Mouse (Mus musculus) bone marrow macrophage, adult 2 months (primary cell): ENCODE measurements around the gene Alx1.

Source experiments
- CTCF ChIP-seq: IDR thresholded peaks from 2 replicates; pipeline ENCODE4 v1.5.1; 2012; ENCODE audit warnings: low read depth, mild to moderate bottlenecking, low read length, moderate library complexity
- POLR2A ChIP-seq: IDR thresholded peaks from 2 replicates; pipeline ENCODE4 v1.6.1; 2012; ENCODE audit warnings: mild to moderate bottlenecking, low read depth, low read length, borderline replicate concordance

- no peak for TF ChIP-seq CTCF
- no peak for TF ChIP-seq POLR2A
Observed at GRCm38 (mm10) chr10:103028253-103029131, 1.5 kb downstream of the Alx1 start.
